ENCODE assay signal across 29 mouse cellular contexts in genomic region chr17:90208547-90208946, GRCm38 (mm10).
A peak's percentile ranks its signal among the peaks of the same experiment; 100 is the strongest.
DNase-seq lines count a peak whose midpoint lies in the region; ATAC-seq and TF ChIP-seq lines count a peak whose summit lies in the region.
"Had no signal": no experiment of that assay in that cellular context is flagged by ENCODE, and none has a peak within 500 bp of the region (broad histone marks: within the 10 kb centered on the region; RNA-seq: fewer than 3 reads in every experiment).

No protein-coding gene starts in this region.

- no peaks in the 10 kb centered on the region for H3K9me3 ChIP-seq in forebrain, embryonic 11.5 days (ENCODE audit: control insufficient read depth, low read length)
- H3K9me3 ChIP-seq in forebrain, embryonic 10.5 days = no peaks in the 10 kb centered on the region
- no peaks in the 10 kb centered on the region for H3K9me3 ChIP-seq in forebrain, embryonic 16.5 days (ENCODE audit: control insufficient read depth, low read length)
- H3K9me3 ChIP-seq: hindbrain, embryonic 10.5 days; kidney, embryonic 15.5 days; limb, embryonic 10.5 days; limb, embryonic 15.5 days; liver, embryonic 13.5 days; megakaryocyte, embryonic 14.5 days; neural tube, embryonic 15.5 days had no signal

- H3K9ac ChIP-seq in forebrain, embryonic 11.5 days (ENCODE audit: low read length) = no peak overlapping the region
- H3K9ac ChIP-seq in forebrain, embryonic 16.5 days (replicated peaks; ENCODE audit: low read depth, low read length) = no peak overlapping the region
- H3K9ac ChIP-seq: kidney, embryonic 15.5 days; limb, embryonic 15.5 days; liver, embryonic 13.5 days; neural tube, embryonic 15.5 days had no signal

- ATAC-seq in forebrain, embryonic 11.5 days (replicated peaks; ENCODE audit: low FRiP score) = peak; percentile 53; the same call in 1 of the 2 replicates
- peak; percentile 55 for ATAC-seq in forebrain, embryonic 16.5 days
- ATAC-seq: activated CD4-positive, CD25-positive, alpha-beta regulatory T cell, adult 4 months; intestine, postnatal 0 days; lung, postnatal 0 days had no signal

- H3K27me3 ChIP-seq in forebrain, embryonic 11.5 days (ENCODE audit: control insufficient read depth, insufficient read depth, low read length) = no peaks in the 10 kb centered on the region
- no peaks in the 10 kb centered on the region for H3K27me3 ChIP-seq in forebrain, embryonic 10.5 days (ENCODE audit: poor library complexity, severe bottlenecking)
- no peaks in the 10 kb centered on the region for H3K27me3 ChIP-seq in forebrain, embryonic 16.5 days (replicated peaks; ENCODE audit: control insufficient read depth, insufficient read depth, low read length)
- H3K27me3 ChIP-seq: CH12.LX; kidney, embryonic 15.5 days; limb, embryonic 15.5 days; liver, embryonic 13.5 days; megakaryocyte, embryonic 14.5 days; neural tube, embryonic 15.5 days had no signal

- no peak for DNase-seq in forebrain, embryonic 11.5 days (ENCODE audit: low spot score)
- no peak for DNase-seq in forebrain, embryonic 10.5 days (ENCODE audit: extremely low spot score, low spot score)
- no peak for DNase-seq in layer of hippocampus, adult 2 months (ENCODE audit: low spot score in 2 of 2)
- no peak for DNase-seq in layer of hippocampus, adult 18-20 months (ENCODE audit: low spot score in 2 of 2)
- peak; percentile 58 for DNase-seq in brain, embryonic 14.5 days (ENCODE audit: low read depth)
- no peak for DNase-seq in heart, adult 18-20 months
- DNase-seq: adrenal gland, adult 8-10 months; cerebellum, adult 9-10 months; cerebellum, postnatal 36 days; heart, postnatal 14 days; kidney, postnatal 4 days; layer of hippocampus, adult 9-11 months; liver, embryonic 13.5 days; lung, adult 18-20 months; lung, postnatal 4 days; retina, postnatal 1 day; right cerebral cortex, postnatal 25 days; thymus, postnatal 14 days had no signal

- H3K4me1 ChIP-seq in forebrain, embryonic 11.5 days (replicated peaks; ENCODE audit: control insufficient read depth, insufficient read depth, low read length) = no peaks in the 10 kb centered on the region
- no peaks in the 10 kb centered on the region for H3K4me1 ChIP-seq in forebrain, embryonic 10.5 days
- H3K4me1 ChIP-seq in forebrain, embryonic 16.5 days (replicated peaks; ENCODE audit: control insufficient read depth, insufficient read depth, low read length) = no peaks in the 10 kb centered on the region; the same call in none of the 2 replicates
- H3K4me1 ChIP-seq: kidney, embryonic 15.5 days; limb, embryonic 10.5 days; limb, embryonic 15.5 days; liver, embryonic 13.5 days; megakaryocyte, embryonic 14.5 days had no signal

- no peaks in the 10 kb centered on the region for H3K36me3 ChIP-seq in forebrain, embryonic 11.5 days (ENCODE audit: control insufficient read depth, insufficient read depth, low read length)
- no peaks in the 10 kb centered on the region for H3K36me3 ChIP-seq in forebrain, embryonic 10.5 days (replicated peaks)
- H3K36me3 ChIP-seq in forebrain, embryonic 16.5 days (ENCODE audit: control insufficient read depth, insufficient read depth) = no peaks in the 10 kb centered on the region
- H3K36me3 ChIP-seq: hindbrain, embryonic 10.5 days; kidney, embryonic 15.5 days; limb, embryonic 10.5 days; limb, embryonic 15.5 days; liver, embryonic 13.5 days; neural tube, embryonic 15.5 days had no signal

- TF ChIP-seq POLR2A in brain, embryonic 14.5 days (IDR thresholded peaks at IDR 0.05; ENCODE audit: borderline replicate concordance, extremely low read depth, insufficient read depth, insufficient read length, poor library complexity, severe bottlenecking) = no peak

- no peak overlapping the region for H3K4me2 ChIP-seq in forebrain, embryonic 11.5 days (ENCODE audit: low read depth, low read length, severe bottlenecking)
- no peak overlapping the region for H3K4me2 ChIP-seq in forebrain, embryonic 16.5 days (ENCODE audit: low read length)
- H3K4me2 ChIP-seq: kidney, embryonic 15.5 days; limb, embryonic 15.5 days; liver, embryonic 13.5 days; neural tube, embryonic 15.5 days had no signal

- TF ChIP-seq CTCF in layer of hippocampus, adult 2 months (conservative IDR thresholded peaks at IDR 0.05) = no peak
- no peak for TF ChIP-seq CTCF in brain, embryonic 14.5 days (IDR thresholded peaks at IDR 0.05; ENCODE audit: borderline replicate concordance, extremely low read depth, insufficient read depth, insufficient read length)

- no peak overlapping the region for H3K27ac ChIP-seq in forebrain, embryonic 11.5 days (ENCODE audit: low read depth, low read length)
- no peak overlapping the region for H3K27ac ChIP-seq in forebrain, embryonic 10.5 days
- H3K27ac ChIP-seq in layer of hippocampus, adult 2 months = peak overlapping the region; percentile 69
- H3K27ac ChIP-seq in forebrain, embryonic 16.5 days (ENCODE audit: low read length) = no peak overlapping the region
- H3K27ac ChIP-seq: hindbrain, embryonic 10.5 days; kidney, embryonic 15.5 days; limb, embryonic 10.5 days; limb, embryonic 15.5 days; liver, embryonic 13.5 days; neural tube, embryonic 15.5 days had no signal

- no peak overlapping the region for H3K4me3 ChIP-seq in forebrain, embryonic 11.5 days (ENCODE audit: low read depth, low read length)
- no peak overlapping the region for H3K4me3 ChIP-seq in forebrain, embryonic 10.5 days
- no peak overlapping the region for H3K4me3 ChIP-seq in layer of hippocampus, adult 2 months
- H3K4me3 ChIP-seq in forebrain, embryonic 16.5 days (replicated peaks; ENCODE audit: low read length) = no peak overlapping the region
- H3K4me3 ChIP-seq: hindbrain, embryonic 10.5 days; kidney, embryonic 15.5 days; limb, embryonic 10.5 days; limb, embryonic 15.5 days; liver, embryonic 13.5 days; megakaryocyte, embryonic 14.5 days; neural tube, embryonic 15.5 days had no signal
